Mouse (Mus musculus): ENCODE data around the gene Atp6ap1l. TPM values are rescaled to one million over a fixed set of nuclear protein-coding genes. Genes with fewer than 3 reads are reported as not detected.
"Not testable (repeated sequence)": the region's sequence is repeated elsewhere in the genome, so short reads cannot be mapped to it uniquely, and the experiment has no call there.

Gene Atp6ap1l
- 0.21 TPM in 1 of 2 replicates, not detected in the other for total RNA-seq (2014; rRNA removed)
- 0.86 and 0.87 TPM in 2 replicates for polyA plus RNA-seq (2015; fragmentation: Nextera tagmentation; extraction: Ambion mirVana)

DNA sequence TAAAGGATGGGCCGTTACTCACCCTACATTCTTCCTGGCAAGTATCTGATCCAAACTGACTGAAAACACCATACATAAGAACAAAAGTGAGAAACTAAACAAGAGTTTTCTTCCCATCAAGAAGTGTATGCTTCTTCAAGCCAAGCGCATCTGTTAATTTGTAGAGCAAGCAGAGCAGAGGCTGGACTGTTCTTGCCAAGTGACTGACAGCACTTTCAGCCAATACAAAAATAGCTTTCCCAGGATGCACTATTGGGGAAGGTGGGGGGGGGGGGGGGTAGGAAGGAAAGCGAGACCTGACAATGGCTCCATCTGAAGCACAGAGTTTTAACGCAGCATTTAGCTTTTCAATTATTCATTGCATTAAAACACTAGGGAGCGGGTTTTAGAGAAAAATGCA lies at the start of gene Atp6ap1l:
Atp6ap1l (minus strand) TSS at position 180 of the 400 bp plus-strand sequence.
- Histone ChIP-seq H3K9me3 (ENCODE audit: low read length) (no peaks in the 10 kb centered on the region), H3K36me3 (ENCODE audit: insufficient read depth, low read length) (no peaks in the 10 kb centered on the region), H3K4me2 (ENCODE audit: low read depth, low read length) (no peak within 1 kb of the TSS), H3K27me3 (ENCODE audit: insufficient read depth, low read length) (no peaks in the 10 kb centered on the region), H3K9ac (replicated peaks; ENCODE audit: low read length) (no peak within 1 kb of the TSS), H3K27ac (no peak within 1 kb of the TSS), H3K4me1 (ENCODE audit: insufficient read depth, low read length) (no peaks in the 10 kb centered on the region), H3K4me3 (ENCODE audit: low read length) (no peak within 1 kb of the TSS)
- DNase-seq (ENCODE audit: low spot score), result no peak
- WGBS, result 81% methylated on average over 5 of the region's 5 CpGs
- TF ChIP-seq CTCF (IDR thresholded peaks at IDR 0.05; ENCODE audit: low read depth), result no peak
- no peak for ATAC-seq

DNA sequence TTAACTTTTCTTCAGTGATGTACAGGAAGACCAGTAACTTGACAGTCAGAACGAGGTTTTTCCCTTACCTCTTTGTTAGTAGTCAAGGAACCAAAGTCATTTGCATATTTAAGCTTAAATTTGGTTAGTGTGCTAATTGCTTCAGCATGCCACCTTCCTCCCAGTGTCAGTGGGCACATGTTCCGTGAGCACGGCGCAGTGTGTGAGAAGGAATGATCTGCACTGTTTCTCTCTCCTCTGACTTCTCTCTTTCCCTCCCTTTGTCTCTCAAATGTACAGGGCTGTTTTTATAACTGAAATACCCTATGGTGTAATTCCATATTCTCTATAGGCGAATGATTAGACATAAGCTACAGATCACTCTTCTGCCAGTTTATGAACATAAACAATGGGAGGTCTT lies 34.4 kb upstream of the Atp6ap1l start:
- H3K27me3 ChIP-seq (ENCODE audit: insufficient read depth, low read length), result no peaks in the 10 kb centered on the region
- ATAC-seq, result no peak
- no peaks in the 10 kb centered on the region for H3K9me3 ChIP-seq (ENCODE audit: low read length)
- WGBS, result 80% methylated on average over 5 of the region's 5 CpGs
- H3K4me2 ChIP-seq (ENCODE audit: low read depth, low read length), result no peak overlapping the region
- no peak overlapping the region for H3K9ac ChIP-seq (replicated peaks; ENCODE audit: low read length)
- TF ChIP-seq CTCF (IDR thresholded peaks at IDR 0.05; ENCODE audit: low read depth), result no peak
- DNase-seq (ENCODE audit: low spot score), result no peak
- H3K4me1 ChIP-seq (ENCODE audit: insufficient read depth, low read length), result no peaks in the 10 kb centered on the region
- H3K27ac ChIP-seq, result no peak overlapping the region
- H3K36me3 ChIP-seq (ENCODE audit: insufficient read depth, low read length), result no peaks in the 10 kb centered on the region
- no peak overlapping the region for H3K4me3 ChIP-seq (ENCODE audit: low read length)

DNA sequence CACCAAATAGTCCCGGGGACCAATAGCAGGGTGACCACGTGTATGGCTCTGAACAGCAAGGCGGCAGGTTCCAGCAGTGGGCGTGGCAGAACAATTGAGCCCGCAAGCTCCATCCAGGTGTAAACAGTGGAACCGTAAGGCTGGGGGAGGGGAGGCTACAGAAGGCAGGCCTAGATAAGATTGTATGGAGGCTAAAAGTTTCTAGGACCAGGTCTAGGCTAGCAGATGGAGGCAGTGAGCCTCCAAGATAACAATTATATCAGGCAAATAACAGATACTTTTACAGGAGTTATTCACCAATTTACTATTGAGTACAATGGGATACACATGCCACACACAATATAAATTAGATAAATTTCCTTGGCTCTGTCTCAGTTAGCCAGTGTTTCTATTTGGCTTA lies 34.0 kb upstream of the Atp6ap1l start:
- Histone ChIP-seq H3K4me1 (ENCODE audit: insufficient read depth, low read length) (no peaks in the 10 kb centered on the region), H3K9me3 (ENCODE audit: low read length) (no peaks in the 10 kb centered on the region), H3K9ac (replicated peaks; ENCODE audit: low read length) (no peak overlapping the region), H3K4me3 (ENCODE audit: low read length) (no peak overlapping the region), H3K27ac (no peak overlapping the region), H3K4me2 (ENCODE audit: low read depth, low read length) (no peak overlapping the region), H3K27me3 (ENCODE audit: insufficient read depth, low read length) (no peaks in the 10 kb centered on the region), H3K36me3 (ENCODE audit: insufficient read depth, low read length) (no peaks in the 10 kb centered on the region)
- ATAC-seq (no peak), DNase-seq (ENCODE audit: low spot score) (no peak)
- WGBS, result 70% methylated on average over 6 of the region's 6 CpGs
- no peak for TF ChIP-seq CTCF (IDR thresholded peaks at IDR 0.05; ENCODE audit: low read depth)

DNA sequence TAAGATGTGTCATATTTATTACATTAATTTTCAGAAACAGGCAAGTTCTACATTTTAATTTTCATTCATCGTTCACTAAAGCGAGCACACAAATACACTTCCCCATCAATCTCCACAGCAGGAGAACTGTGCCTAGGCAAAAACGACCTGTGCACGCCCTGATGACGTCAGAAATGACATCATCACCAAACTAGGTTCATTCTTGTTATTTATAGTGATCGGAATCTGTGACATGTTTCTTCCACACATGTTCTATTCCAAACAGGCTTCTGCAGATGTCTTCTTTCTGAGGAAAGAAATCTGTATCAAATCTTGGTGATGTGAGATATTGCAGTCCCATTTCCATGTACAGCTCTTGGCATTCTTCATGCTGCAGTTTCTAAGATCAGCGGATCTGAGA lies 30.7 kb upstream of the Atp6ap1l start:
- no peak for TF ChIP-seq CTCF (IDR thresholded peaks at IDR 0.05; ENCODE audit: low read depth)
- Histone ChIP-seq H3K36me3 (ENCODE audit: insufficient read depth, low read length) (no peaks in the 10 kb centered on the region), H3K4me1 (ENCODE audit: insufficient read depth, low read length) (no peaks in the 10 kb centered on the region), H3K9me3 (ENCODE audit: low read length) (no peaks in the 10 kb centered on the region), H3K9ac (replicated peaks; ENCODE audit: low read length) (no peak overlapping the region), H3K27me3 (ENCODE audit: insufficient read depth, low read length) (no peaks in the 10 kb centered on the region), H3K27ac (no peak overlapping the region), H3K4me2 (ENCODE audit: low read depth, low read length) (no peak overlapping the region), H3K4me3 (ENCODE audit: low read length) (no peak overlapping the region)
- DNase-seq (ENCODE audit: low spot score) (no peak), ATAC-seq (no peak)
- WGBS, result 79% methylated on average over 7 of the region's 7 CpGs

DNA sequence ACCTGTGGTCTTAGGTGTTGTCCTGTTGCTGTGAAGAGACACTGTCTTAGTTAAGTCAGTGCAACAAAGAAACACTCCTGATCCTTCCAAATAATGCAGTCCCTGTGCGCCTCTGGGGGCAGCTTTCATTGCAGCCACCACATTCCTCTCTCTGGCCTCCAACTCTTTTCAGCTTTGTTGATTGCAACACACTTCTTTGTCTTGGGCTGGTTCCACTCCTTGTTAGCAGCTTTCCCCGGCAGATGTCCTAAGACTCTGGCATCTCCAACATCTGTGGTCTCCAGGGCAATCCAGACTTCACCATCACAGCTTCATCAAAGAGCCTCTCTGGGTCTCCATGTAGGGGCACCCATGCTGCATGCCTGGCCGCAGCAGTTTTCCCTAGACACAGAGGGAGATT lies 28.1 kb upstream of the Atp6ap1l start:
- Histone ChIP-seq H3K9ac (replicated peaks; ENCODE audit: low read length) (no peak overlapping the region), H3K27ac (no peak overlapping the region), H3K4me1 (ENCODE audit: insufficient read depth, low read length) (no peaks in the 10 kb centered on the region), H3K4me3 (ENCODE audit: low read length) (no peak overlapping the region), H3K27me3 (ENCODE audit: insufficient read depth, low read length) (no peaks in the 10 kb centered on the region), H3K36me3 (ENCODE audit: insufficient read depth, low read length) (no peaks in the 10 kb centered on the region), H3K9me3 (ENCODE audit: low read length) (no peaks in the 10 kb centered on the region), H3K4me2 (ENCODE audit: low read depth, low read length) (no peak overlapping the region)
- TF ChIP-seq CTCF (IDR thresholded peaks at IDR 0.05; ENCODE audit: low read depth), result no peak
- 50% methylated on average over 3 of the region's 3 CpGs for WGBS
- ATAC-seq (no peak), DNase-seq (ENCODE audit: low spot score) (no peak)

DNA sequence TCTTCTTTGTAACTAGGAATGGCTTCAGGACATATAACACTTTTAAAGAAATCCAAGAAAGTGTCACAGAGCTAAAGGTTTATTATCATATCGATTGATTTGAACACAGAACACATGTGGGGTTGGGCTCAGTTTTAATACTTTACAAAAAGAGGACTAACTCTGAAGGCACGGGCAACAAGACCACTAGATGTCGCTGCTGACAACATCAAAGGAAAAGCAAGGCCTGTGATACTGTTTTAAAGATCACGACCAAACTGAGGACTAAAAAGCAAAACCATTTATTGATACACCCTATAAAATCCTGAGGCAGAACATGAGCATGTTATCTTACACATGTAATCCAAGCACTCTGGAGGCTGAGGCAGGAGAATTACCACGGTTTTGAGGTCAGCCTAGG lies 24.7 kb upstream of the Atp6ap1l start:
- DNase-seq (ENCODE audit: low spot score), result peak; percentile 88
- peak; percentile 84 for TF ChIP-seq CTCF (IDR thresholded peaks at IDR 0.05; ENCODE audit: low read depth)
- Histone ChIP-seq H3K9ac (replicated peaks; ENCODE audit: low read length) (no peak overlapping the region), H3K27ac (no peak overlapping the region), H3K27me3 (ENCODE audit: insufficient read depth, low read length) (no peaks in the 10 kb centered on the region), H3K4me3 (ENCODE audit: low read length) (no peak overlapping the region), H3K4me1 (ENCODE audit: insufficient read depth, low read length) (no peaks in the 10 kb centered on the region), H3K9me3 (ENCODE audit: low read length) (no peaks in the 10 kb centered on the region), H3K36me3 (ENCODE audit: insufficient read depth, low read length) (peaks cover 17% of the 10 kb centered on the region), H3K4me2 (ENCODE audit: low read depth, low read length) (no peak overlapping the region)
- peak; percentile 57 for ATAC-seq
- 23% methylated on average over 5 of the region's 5 CpGs for WGBS

DNA sequence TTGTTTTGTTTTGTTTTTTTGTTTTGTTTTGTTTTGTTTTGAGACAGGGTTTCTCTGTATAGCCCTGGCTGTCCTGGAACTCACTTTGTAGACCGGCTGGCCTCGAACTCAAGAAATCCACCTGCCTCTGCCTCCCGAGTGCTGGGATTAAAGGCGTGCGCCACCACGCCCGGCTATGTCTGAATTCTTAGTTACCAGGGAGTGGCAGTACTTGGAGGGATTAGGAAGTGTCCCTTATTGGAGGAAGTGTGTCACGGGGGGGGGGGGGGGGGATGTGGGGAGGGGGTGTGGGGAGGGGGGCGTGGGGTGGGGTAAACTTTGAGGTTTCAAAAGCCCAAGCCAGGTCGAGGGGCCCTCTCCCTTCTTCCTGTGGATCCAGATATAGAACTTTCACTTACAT lies 23.1 kb upstream of the Atp6ap1l start:
- ATAC-seq; H3K4me3 ChIP-seq (ENCODE audit: low read length); DNase-seq (ENCODE audit: low spot score); H3K4me1 ChIP-seq (ENCODE audit: insufficient read depth, low read length); H3K9ac ChIP-seq (replicated peaks; ENCODE audit: low read length); H3K4me2 ChIP-seq (ENCODE audit: low read depth, low read length); H3K27ac ChIP-seq; H3K27me3 ChIP-seq (ENCODE audit: insufficient read depth, low read length); H3K9me3 ChIP-seq (ENCODE audit: low read length): not testable (repeated sequence)
- WGBS, result 86% methylated on average over 10 of the region's 10 CpGs
- H3K36me3 ChIP-seq (ENCODE audit: insufficient read depth, low read length), result peaks cover 18% of the 10 kb centered on the region

All from hindbrain, postnatal 0 days (tissue).